7 mouse cellular contexts compared by ENCODE assay signal in genomic region chr19:57274717-57275116, GRCm38 (mm10). TPM values are rescaled to one million over a fixed set of nuclear protein-coding genes. Genes with fewer than 3 reads are reported as not detected.
DNase-seq lines count a peak whose midpoint lies in the region; ATAC-seq lines count a peak whose summit lies in the region.

No protein-coding gene starts in this region.

- no peak overlapping the region for H3K4me3 ChIP-seq in forebrain, embryonic 15.5 days
- H3K4me3 ChIP-seq in midbrain, embryonic 12.5 days: no peak overlapping the region

- ATAC-seq in forebrain, embryonic 15.5 days (replicated peaks): no peak
- ATAC-seq in midbrain, embryonic 12.5 days (ENCODE audit: low FRiP score, low read depth): no peak

- H3K27me3 ChIP-seq in forebrain, embryonic 15.5 days: no peaks in the 10 kb centered on the region
- peaks cover 21% of the 10 kb centered on the region for H3K27me3 ChIP-seq in midbrain, embryonic 12.5 days

- H3K9me3 ChIP-seq in forebrain, embryonic 15.5 days: no peaks in the 10 kb centered on the region
- no peaks in the 10 kb centered on the region for H3K9me3 ChIP-seq in midbrain, embryonic 12.5 days

- peak overlapping the region; percentile 22 for H3K4me2 ChIP-seq in forebrain, embryonic 15.5 days (replicated peaks)
- peak overlapping the region; percentile 0; the same call in 1 of the 2 replicates for H3K4me2 ChIP-seq in midbrain, embryonic 12.5 days (replicated peaks)

- H3K27ac ChIP-seq in forebrain, embryonic 15.5 days (replicated peaks): no peak overlapping the region
- no peak overlapping the region for H3K27ac ChIP-seq in midbrain, embryonic 12.5 days (replicated peaks)

- no peaks in the 10 kb centered on the region for H3K36me3 ChIP-seq in forebrain, embryonic 15.5 days
- H3K36me3 ChIP-seq in midbrain, embryonic 12.5 days: no peaks in the 10 kb centered on the region

- DNase-seq in right cerebral cortex, adult 2 months (ENCODE audit: low spot score in 2 of 2): peak; percentile 29 to 49
- no peak for DNase-seq in right cerebral cortex, postnatal 4 days
- peak; percentile 83 for DNase-seq in kidney, postnatal 10 days
- DNase-seq in c-Kit-positive CD71-positive TER-119-positive erythroid progenitor cells, embryonic 14.5 days (ENCODE audit: low spot score): no peak
- DNase-seq in Muller cell, postnatal 12 days (ENCODE audit: inconsistent ontology term): no peak

- H3K9ac ChIP-seq in forebrain, embryonic 15.5 days (replicated peaks): no peak overlapping the region
- no peak overlapping the region for H3K9ac ChIP-seq in midbrain, embryonic 12.5 days (replicated peaks)

- H3K4me1 ChIP-seq in forebrain, embryonic 15.5 days: peaks cover 39% of the 10 kb centered on the region
- H3K4me1 ChIP-seq in midbrain, embryonic 12.5 days: peaks cover 24% of the 10 kb centered on the region

- WGBS in forebrain, embryonic 15.5 days: 14% methylated on average over 6 of the region's 6 CpGs
- 26% methylated on average over 6 of the region's 6 CpGs for WGBS in midbrain, embryonic 12.5 days

RNA-seq across cellular contexts. Expression of gene Ablim1, which starts 40.0 kb away (rescaled TPM):
- 37.8 TPM in 2 replicates for polyA plus RNA-seq in forebrain, embryonic 15.5 days (2015; fragmentation: Nextera tagmentation; extraction: Ambion mirVana)
- 23.5 and 24.0 TPM in 2 replicates for polyA plus RNA-seq in midbrain, embryonic 12.5 days (2016; fragmentation: Nextera tagmentation; extraction: Ambion mirVana)

Comparison
In these comparisons a context has a peak if more than half of its experiments do, and no peak if none do; other contexts are left out.
1. DNase-seq: peak in right cerebral cortex, adult 2 months (2 of 2) and kidney, postnatal 10 days (single experiment); none in right cerebral cortex, postnatal 4 days (single experiment), c-Kit-positive CD71-positive TER-119-positive erythroid progenitor cells, embryonic 14.5 days (single experiment) and Muller cell, postnatal 12 days (single experiment).